Mouse (Mus musculus) lung, postnatal 0 days (tissue): ENCODE measurements at regions not wholly inside any gene's neighbourhood (a gene's known extent, or its start where the extent isn't known, plus 50 kb on each side); places are given as distances from the start of the nearest gene placed in this dataset.

ENCODE experiments used
- CTCF ChIP-seq: IDR thresholded peaks from 2 replicates; pipeline ENCODE4 v1.5.1; 2016; ENCODE audit warnings: antibody characterized with exemption, mild to moderate bottlenecking
- EP300 ChIP-seq: IDR thresholded peaks from 2 replicates; pipeline ENCODE4 v1.6.1; 2016; ENCODE audit warnings: antibody characterized with exemption, mild to moderate bottlenecking, control low read depth

GRCm38 (mm10) chr3:154410292-154410691 is 79.8 kb upstream of the Lhx8 start:
- TF ChIP-seq CTCF (no peak), EP300 (no peak)
